Comparison of ENCODE assay signal across 10 mouse cellular contexts in genomic region chr7:129049726-129050125, GRCm38 (mm10).
DNase-seq lines count a peak whose midpoint lies in the region.
"Had no signal": no experiment of that assay in that cellular context is flagged by ENCODE, and none has a peak within 500 bp of the region (broad histone marks: within the 10 kb centered on the region; RNA-seq: fewer than 3 reads in every experiment).

No protein-coding gene starts in this region.

- peak; percentile 17 to 23 for DNase-seq in kidney, postnatal 4 days
- DNase-seq in kidney, postnatal 14 days: no peak
- peak; percentile 11 to 16 for DNase-seq in layer of hippocampus, adult 18-20 months (ENCODE audit: low spot score in 2 of 2)
- DNase-seq in layer of hippocampus, postnatal 10 days (ENCODE audit: low spot score in 2 of 2): peak; percentile 29 to 38
- DNase-seq in right cerebral cortex, adult 18-20 months: peak; percentile 6
- DNase-seq in spleen, adult 18-20 months: no peak
- no peak for DNase-seq in urinary bladder, postnatal 10 days (ENCODE audit: low spot score)
- DNase-seq: adrenal gland, postnatal 25 days; cerebellum, adult 11-12 months; kidney, adult 2 months had no signal

Comparison
In these comparisons a context has a peak if more than half of its experiments do, and no peak if none do; other contexts are left out.
1. DNase-seq: peak in kidney, postnatal 4 days (2 of 2), layer of hippocampus, adult 18-20 months (2 of 2), layer of hippocampus, postnatal 10 days (2 of 2) and right cerebral cortex, adult 18-20 months (single experiment); none in kidney, postnatal 14 days (single experiment), spleen, adult 18-20 months (0 of 2) and urinary bladder, postnatal 10 days (single experiment).